Mouse (Mus musculus): ENCODE data around the gene Adh1.

Adh1 gene

GRCm38 (mm10) chr3:138241371-138241770, 19.4 kb upstream of the Adh1 start:
- no peak for DNase-seq

- DNase-seq, result no peak
Observed at GRCm38 (mm10) chr3:138242021-138242726, 18.6 kb upstream of the Adh1 start.

GRCm38 (mm10) chr3:138242933-138243332, 17.9 kb upstream of the Adh1 start:
- no peak for DNase-seq

- no peak for DNase-seq
Observed at GRCm38 (mm10) chr3:138244338-138244874, 16.4 kb upstream of the Adh1 start.

GRCm38 (mm10) chr3:138246511-138247020, 14.2 kb upstream of the Adh1 start:
- DNase-seq, result no peak

GRCm38 (mm10) chr3:138247241-138247640, 13.6 kb upstream of the Adh1 start:
- no peak for DNase-seq

GRCm38 (mm10) chr3:138248011-138248410, 12.8 kb upstream of the Adh1 start:
- DNase-seq, result no peak

- no peak for DNase-seq
Observed at GRCm38 (mm10) chr3:138248746-138249145, 12.0 kb upstream of the Adh1 start.

GRCm38 (mm10) chr3:138251156-138251555, 9.6 kb upstream of the Adh1 start:
- no peak for DNase-seq

GRCm38 (mm10) chr3:138254205-138254604, 6.6 kb upstream of the Adh1 start:
- no peak for DNase-seq

- no peak for DNase-seq
Observed at GRCm38 (mm10) chr3:138255366-138255765, 5.4 kb upstream of the Adh1 start.

- DNase-seq, result no peak
Observed at GRCm38 (mm10) chr3:138255780-138256550, 4.8 kb upstream of the Adh1 start.

- no peak for DNase-seq
Observed at GRCm38 (mm10) chr3:138262568-138262967, 1.8 kb downstream of the Adh1 start.

GRCm38 (mm10) chr3:138263154-138263930, 2.6 kb downstream of the Adh1 start:
- DNase-seq, result no peak

- DNase-seq, result no peak
Observed at GRCm38 (mm10) chr3:138264648-138265047, 3.9 kb downstream of the Adh1 start.

GRCm38 (mm10) chr3:138270507-138270906, 9.7 kb downstream of the Adh1 start:
- no peak for DNase-seq

GRCm38 (mm10) chr3:138271297-138271696, 10.5 kb downstream of the Adh1 start:
- no peak for DNase-seq

- DNase-seq, result no peak
Observed at GRCm38 (mm10) chr3:138273080-138273479, 12.3 kb downstream of the Adh1 start.

GRCm38 (mm10) chr3:138275100-138275499, 14.3 kb downstream of the Adh1 start:
- DNase-seq, result no peak

GRCm38 (mm10) chr3:138282556-138282955, 21.8 kb downstream of the Adh1 start:
- DNase-seq, result no peak

- no peak for DNase-seq
Observed at GRCm38 (mm10) chr3:138283831-138284230, 23.0 kb downstream of the Adh1 start.

GRCm38 (mm10) chr3:138285986-138286385, 25.2 kb downstream of the Adh1 start:
- no peak for DNase-seq

- DNase-seq, result no peak
Observed at GRCm38 (mm10) chr3:138287686-138288085, 26.9 kb downstream of the Adh1 start.
